25 mouse cellular contexts compared by ENCODE assay signal in the genomic region with DNA sequence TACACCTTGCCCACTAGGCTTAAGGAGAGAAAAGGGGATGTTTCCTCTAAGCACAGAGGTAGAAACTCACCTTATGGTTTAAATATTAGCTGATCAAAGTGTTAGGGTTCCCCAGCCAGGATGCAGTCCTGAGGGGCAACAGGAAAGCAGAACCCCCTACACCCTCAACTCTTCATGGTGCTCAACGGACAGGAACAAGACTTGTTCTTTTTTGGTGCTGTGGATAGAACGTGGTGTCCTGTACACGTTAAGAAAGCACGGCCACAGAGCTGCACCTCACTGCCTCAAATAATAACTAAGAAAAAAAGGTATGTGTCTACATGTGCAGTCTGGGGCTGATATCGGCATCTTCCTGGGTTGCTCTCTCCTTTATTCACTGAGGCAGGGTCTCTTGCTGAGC. TPM values are rescaled to one million over a fixed set of nuclear protein-coding genes. Genes with fewer than 3 reads are reported as not detected.
DNase-seq lines count a peak whose midpoint lies in the region; ATAC-seq and TF ChIP-seq lines count a peak whose summit lies in the region.
"Had no signal": no experiment of that assay in that cellular context is flagged by ENCODE, and none has a peak within 500 bp of the region (broad histone marks: within the 10 kb centered on the region; RNA-seq: fewer than 3 reads in every experiment).

No protein-coding gene starts in this region.

- DNase-seq in heart, adult 11 months: peak; percentile 55
- DNase-seq in heart, adult 2 months: no peak
- DNase-seq in heart, embryonic 10.5 days (ENCODE audit: low spot score): peak; percentile 63
- DNase-seq in heart, postnatal 4 days: no peak
- no peak for DNase-seq in stomach, postnatal 0 days (ENCODE audit: low spot score)
- DNase-seq in cerebellum, adult 11-12 months: no peak
- DNase-seq: adrenal gland, adult 2 months; adrenal gland, adult 8-10 months; adrenal gland, postnatal 10 days; adrenal gland, postnatal 14 days; adrenal gland, postnatal 25 days; adrenal gland, postnatal 36 days; B cell, adult 2 months; cerebellum, adult 11 months; cerebellum, adult 18-20 months had no signal

- no peaks in the 10 kb centered on the region; the same call in 1 of the 2 replicates for H3K4me1 ChIP-seq in heart, adult 2 months (ENCODE audit: control insufficient read depth, insufficient read depth, low read length)
- H3K4me1 ChIP-seq in heart, embryonic 10.5 days: peaks cover 11% of the 10 kb centered on the region
- H3K4me1 ChIP-seq in stomach, embryonic 15.5 days: no peaks in the 10 kb centered on the region
- no peaks in the 10 kb centered on the region for H3K4me1 ChIP-seq in stomach, postnatal 0 days (replicated peaks; ENCODE audit: control insufficient read depth, insufficient read depth)
- H3K4me1 ChIP-seq in stomach, embryonic 16.5 days (ENCODE audit: control insufficient read depth, insufficient read depth, low read length): no peaks in the 10 kb centered on the region

- no peaks in the 10 kb centered on the region for H3K36me3 ChIP-seq in heart, adult 2 months (ENCODE audit: control insufficient read depth, insufficient read depth, low read length)
- H3K36me3 ChIP-seq in heart, embryonic 10.5 days: no peaks in the 10 kb centered on the region
- no peaks in the 10 kb centered on the region for H3K36me3 ChIP-seq in stomach, embryonic 15.5 days
- no peaks in the 10 kb centered on the region for H3K36me3 ChIP-seq in stomach, postnatal 0 days (ENCODE audit: control insufficient read depth, insufficient read depth, low read length)
- no peaks in the 10 kb centered on the region for H3K36me3 ChIP-seq in stomach, embryonic 16.5 days (ENCODE audit: control insufficient read depth, insufficient read depth, low read length)
- H3K36me3 ChIP-seq: G1E had no signal

- ATAC-seq in stomach, embryonic 15.5 days (ENCODE audit: insufficient read depth, low FRiP score, low read depth): no peak
- no peak for ATAC-seq in stomach, postnatal 0 days (ENCODE audit: low FRiP score, low TSS enrichment)
- ATAC-seq in stomach, embryonic 16.5 days (ENCODE audit: insufficient read depth, low FRiP score): no peak
- ATAC-seq: activated CD4-positive, CD25-positive, alpha-beta regulatory T cell, adult 4 months; CD4-positive, CD25-positive, alpha-beta regulatory T cell, adult 4 months; Patski had no signal

- TF ChIP-seq POLR2A in heart, adult 2 months (IDR thresholded peaks at IDR 0.05; ENCODE audit: insufficient read depth, low read depth, low read length): no peak

- H3K4me3 ChIP-seq in heart, adult 2 months: no peak overlapping the region
- no peak overlapping the region for H3K4me3 ChIP-seq in heart, embryonic 10.5 days
- no peak overlapping the region for H3K4me3 ChIP-seq in stomach, embryonic 15.5 days (replicated peaks)
- H3K4me3 ChIP-seq in stomach, postnatal 0 days (ENCODE audit: low read depth, low read length): no peak overlapping the region
- no peak overlapping the region for H3K4me3 ChIP-seq in stomach, embryonic 16.5 days (replicated peaks; ENCODE audit: low read length)

- no peak overlapping the region for H3K9ac ChIP-seq in heart, adult 2 months (ENCODE audit: low read depth, low read length)
- H3K9ac ChIP-seq in stomach, embryonic 15.5 days: no peak overlapping the region
- H3K9ac ChIP-seq in stomach, postnatal 0 days (ENCODE audit: low read length): no peak overlapping the region
- no peak overlapping the region for H3K9ac ChIP-seq in stomach, embryonic 16.5 days (ENCODE audit: low read length)

- no peaks in the 10 kb centered on the region for H3K9me3 ChIP-seq in heart, embryonic 10.5 days
- H3K9me3 ChIP-seq in stomach, embryonic 15.5 days: no peaks in the 10 kb centered on the region
- H3K9me3 ChIP-seq in stomach, postnatal 0 days (ENCODE audit: control insufficient read depth, low read length): no peaks in the 10 kb centered on the region
- H3K9me3 ChIP-seq in stomach, embryonic 16.5 days (replicated peaks; ENCODE audit: control insufficient read depth, low read length): no peaks in the 10 kb centered on the region
- H3K9me3 ChIP-seq: G1E had no signal

- intact Hi-C loops in heart, adult 2 months (cut with DNase I): no loop called here

- no peaks in the 10 kb centered on the region for H3K79me2 ChIP-seq in heart, adult 2 months (replicated peaks; ENCODE audit: control insufficient read depth, insufficient read depth, low read length)

- H3K27me3 ChIP-seq in heart, adult 2 months (ENCODE audit: control insufficient read depth, insufficient read depth, low read length): no peaks in the 10 kb centered on the region
- no peaks in the 10 kb centered on the region for H3K27me3 ChIP-seq in heart, embryonic 10.5 days (ENCODE audit: insufficient read depth, poor library complexity, severe bottlenecking)
- H3K27me3 ChIP-seq in stomach, embryonic 15.5 days (replicated peaks): no peaks in the 10 kb centered on the region; the same call in 1 of the 2 replicates
- no peaks in the 10 kb centered on the region for H3K27me3 ChIP-seq in stomach, postnatal 0 days (ENCODE audit: control insufficient read depth, insufficient read depth, low read length)
- H3K27me3 ChIP-seq in stomach, embryonic 16.5 days (ENCODE audit: control insufficient read depth, insufficient read depth, low read length): no peaks in the 10 kb centered on the region
- H3K27me3 ChIP-seq: CH12.LX had no signal

- TF ChIP-seq EP300 in heart, adult 2 months (IDR thresholded peaks at IDR 0.05; ENCODE audit: insufficient read depth, low read depth, low read length): no peak
- TF ChIP-seq EP300 in stomach, postnatal 0 days (optimal IDR thresholded peaks at IDR 0.05): no peak

- no peak overlapping the region for H3K27ac ChIP-seq in heart, adult 2 months
- no peak overlapping the region for H3K27ac ChIP-seq in heart, embryonic 10.5 days
- H3K27ac ChIP-seq in stomach, embryonic 15.5 days: no peak overlapping the region
- no peak overlapping the region; the same call in 1 of the 2 replicates for H3K27ac ChIP-seq in stomach, postnatal 0 days (replicated peaks)
- H3K27ac ChIP-seq in stomach, embryonic 16.5 days (ENCODE audit: low read length): peak overlapping the region; percentile 19; the same call in 1 of the 2 replicates

- no peak for TF ChIP-seq CTCF in heart, adult 2 months (IDR thresholded peaks at IDR 0.05)
- TF ChIP-seq CTCF in stomach, postnatal 0 days (IDR thresholded peaks at IDR 0.05; ENCODE audit: low read depth): no peak

- WGBS in heart, adult 2 months: 84% methylated on average over 5 of the region's 5 CpGs
- WGBS in heart, embryonic 10.5 days: 88% methylated on average over 5 of the region's 5 CpGs
- 83% methylated on average over 5 of the region's 5 CpGs for WGBS in stomach, embryonic 15.5 days
- 74% methylated on average over 5 of the region's 5 CpGs for WGBS in stomach, postnatal 0 days
- 78% methylated on average over 5 of the region's 5 CpGs for WGBS in stomach, embryonic 16.5 days

- H3K4me2 ChIP-seq in stomach, embryonic 15.5 days: 0 out of 2 replicates have a peak overlapping the region, but pooled peaks have one; percentile 2
- no peak overlapping the region for H3K4me2 ChIP-seq in stomach, postnatal 0 days (replicated peaks; ENCODE audit: low read depth)
- no peak overlapping the region for H3K4me2 ChIP-seq in stomach, embryonic 16.5 days (ENCODE audit: low read depth, low read length)

RNA-seq across cellular contexts. Expression of a gene that starts 53.3 kb away (rescaled TPM):
- not detected for total RNA-seq in heart, adult 2 months (2021)
- polyA plus RNA-seq in heart, adult 2 months (2012; rRNA removed): 0.06 TPM in 1 of 2 replicates, not detected in the other
- polyA plus RNA-seq in heart, embryonic 10.5 days (2016; fragmentation: Nextera tagmentation; extraction: Ambion mirVana): 0.11 TPM in 1 of 2 replicates, not detected in the other
- total RNA-seq in heart, postnatal 4 days (2021): not detected
- 0.10 and 0.12 TPM in 2 replicates for polyA plus RNA-seq in stomach, embryonic 15.5 days (2015; fragmentation: Nextera tagmentation; extraction: Ambion mirVana)
- polyA plus RNA-seq in stomach, postnatal 0 days (2015; fragmentation: Nextera tagmentation; extraction: Ambion mirVana): 0.06 TPM in 1 of 2 replicates, not detected in the other
- polyA plus RNA-seq in stomach, embryonic 16.5 days (2015; fragmentation: Nextera tagmentation; extraction: Ambion mirVana): 0.04 and 0.10 TPM in 2 replicates
- total RNA-seq: adrenal gland, adult 18-20 months; adrenal gland, postnatal 36 days; MEL had no signal
- polyA plus RNA-seq: activated CD4-positive, CD25-positive, alpha-beta regulatory T cell, adult 4 months; adrenal gland, adult 2 months; C2C12; G1E had no signal

RNA-seq across cellular contexts. Expression of a gene that starts 53.5 kb away (rescaled TPM):
- total RNA-seq in heart, adult 2 months (2021): 10 to 100 TPM; 17.0 to 19.2 TPM
- polyA plus RNA-seq in heart, adult 2 months (2012; rRNA removed): 6.8 and 10.9 TPM in 2 replicates
- 27.8 and 28.0 TPM in 2 replicates for polyA plus RNA-seq in heart, embryonic 10.5 days (2016; fragmentation: Nextera tagmentation; extraction: Ambion mirVana)
- 10 to 100 TPM; 18.7 to 22.7 TPM for total RNA-seq in heart, postnatal 4 days (2021)
- polyA plus RNA-seq in stomach, embryonic 15.5 days (2015; fragmentation: Nextera tagmentation; extraction: Ambion mirVana): 29.1 and 29.6 TPM in 2 replicates
- 26.8 and 27.6 TPM in 2 replicates for polyA plus RNA-seq in stomach, postnatal 0 days (2015; fragmentation: Nextera tagmentation; extraction: Ambion mirVana)
- 32.6 and 40.8 TPM in 2 replicates for polyA plus RNA-seq in stomach, embryonic 16.5 days (2015; fragmentation: Nextera tagmentation; extraction: Ambion mirVana)

Comparison
In these comparisons a context has a peak if more than half of its experiments do, and no peak if none do; other contexts are left out.
1. DNase-seq: peak in heart, adult 11 months (single experiment) and heart, embryonic 10.5 days (single experiment); none in heart, adult 2 months (0 of 2), heart, postnatal 4 days (single experiment), stomach, postnatal 0 days (single experiment) and cerebellum, adult 11-12 months (single experiment).